Mouse (Mus musculus) heart, embryonic 13.5 days (tissue): ENCODE measurements around the gene Creb3l2. TPM values are rescaled to one million over a fixed set of nuclear protein-coding genes. Genes with fewer than 3 reads are reported as not detected.

ENCODE experiments used
- ATAC-seq: fragments of 200-750 bp; cut with Nextera tagmentation; 2 replicates; pipeline ENCODE4 v1.8.0; 2017; ENCODE audit warnings: moderate TSS enrichment; ENCODE audit not compliant: insufficient number of reproducible peaks, low FRiP score, low TSS enrichment; ENCODE audit errors: extremely low read depth
- H3K27ac ChIP-seq: fragments of 300-500 bp; sonication (generic); replicated peaks from 2 replicates; pipeline ENCODE4 v1.5.1; 2015; ENCODE audit warnings: moderate library complexity, mild to moderate bottlenecking, inconsistent platforms
- H3K27me3 ChIP-seq: fragments of 300-500 bp; sonication (generic); replicated peaks from 2 replicates; pipeline ENCODE4 v1.6.1; 2015; ENCODE audit warnings: mild to moderate bottlenecking, inconsistent platforms
- H3K36me3 ChIP-seq: fragments of 300-500 bp; sonication (generic); 2 replicates; pipeline ENCODE4 v1.6.1; 2015; ENCODE audit warnings: mild to moderate bottlenecking, inconsistent platforms
- H3K4me1 ChIP-seq: fragments of 300-500 bp; sonication (generic); 2 replicates; pipeline ENCODE4 v1.6.1; 2015; ENCODE audit warnings: inconsistent platforms
- H3K4me2 ChIP-seq: fragments of 300-500 bp; sonication (generic); 2 replicates; pipeline ENCODE4 v1.6.1; 2015; ENCODE audit warnings: inconsistent platforms, mild to moderate bottlenecking, moderate library complexity
- H3K4me3 ChIP-seq: fragments of 300-500 bp; sonication (generic); 2 replicates; pipeline ENCODE4 v1.5.1; 2015; ENCODE audit warnings: moderate library complexity, mild to moderate bottlenecking, inconsistent platforms
- H3K9ac ChIP-seq: fragments of 300-500 bp; sonication (generic); 2 replicates; pipeline ENCODE4 v1.6.1; 2015; ENCODE audit warnings: inconsistent platforms, mild to moderate bottlenecking, moderate library complexity
- H3K9me3 ChIP-seq: fragments of 300-500 bp; sonication (generic); 2 replicates; pipeline ENCODE4 v1.6.1; 2016; ENCODE audit warnings: inconsistent platforms
- WGBS: fragments of 180-500 bp; shearing (Covaris S2); methylation state at CpG from one replicate; pipeline ENCODE4 v1.1.7; 2015; ENCODE audit warnings: mixed read lengths; 5-methylcytosine and 5-hydroxymethylcytosine counted together
- polyA plus RNA-seq: library from polyadenylated mRNA; unstranded; fragments of >200 nt; fragmentation: Nextera tagmentation; extraction: Ambion mirVana; gene quantifications from 2 replicates; pipeline ENCODE4 v1.2.1, GENCODE M21; 2015

The Creb3l2 gene
- polyA plus RNA-seq, 1 experiment from 2014 or later: 30.1 TPM

DNA sequence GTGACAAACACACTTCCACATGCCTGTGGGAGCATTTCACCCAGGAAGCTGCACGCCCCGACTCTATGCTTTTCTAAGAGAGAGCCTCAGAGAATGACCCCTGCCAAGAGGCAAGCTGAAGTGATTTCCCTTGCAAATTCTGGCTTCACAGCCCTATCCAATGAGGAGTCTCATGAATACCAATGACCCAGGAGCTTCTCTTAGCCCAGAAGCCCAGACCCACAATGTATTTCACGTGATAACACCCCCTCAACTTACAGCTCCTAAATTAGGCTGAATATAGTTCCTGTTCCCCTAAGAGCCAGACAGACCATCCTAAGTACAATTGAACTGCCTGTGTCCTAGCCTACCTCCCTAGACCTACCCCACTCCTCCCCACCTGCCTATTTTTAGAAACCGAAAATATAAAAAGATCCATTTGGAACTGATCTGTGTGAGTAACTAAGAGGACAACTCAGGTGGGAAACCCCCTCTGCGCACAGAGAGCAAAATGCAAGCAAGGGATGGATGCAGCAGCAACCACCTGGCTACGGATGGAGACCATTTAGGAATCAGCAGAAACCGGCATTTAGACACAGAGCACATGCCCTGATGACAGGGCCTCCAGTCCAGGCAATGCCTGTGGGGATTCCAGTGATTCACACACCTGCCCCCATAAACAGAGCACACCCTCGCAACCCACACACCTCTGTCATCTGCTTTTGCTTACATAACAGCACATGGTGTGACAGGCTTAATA, 144.0 kb downstream of the Creb3l2 start:
- Histone ChIP-seq H3K4me1 (peaks cover 19% of the 10 kb centered on the region), H3K9ac (no peak overlapping the region), H3K27ac (no peak overlapping the region), H3K36me3 (no peaks in the 10 kb centered on the region), H3K27me3 (peaks cover 61% of the 10 kb centered on the region), H3K9me3 (no peaks in the 10 kb centered on the region), H3K4me2 (no peak overlapping the region), H3K4me3 (no peak overlapping the region)
- WGBS: 47% methylated on average over 8 of the region's 8 CpGs
- ATAC-seq: no peak

DNA sequence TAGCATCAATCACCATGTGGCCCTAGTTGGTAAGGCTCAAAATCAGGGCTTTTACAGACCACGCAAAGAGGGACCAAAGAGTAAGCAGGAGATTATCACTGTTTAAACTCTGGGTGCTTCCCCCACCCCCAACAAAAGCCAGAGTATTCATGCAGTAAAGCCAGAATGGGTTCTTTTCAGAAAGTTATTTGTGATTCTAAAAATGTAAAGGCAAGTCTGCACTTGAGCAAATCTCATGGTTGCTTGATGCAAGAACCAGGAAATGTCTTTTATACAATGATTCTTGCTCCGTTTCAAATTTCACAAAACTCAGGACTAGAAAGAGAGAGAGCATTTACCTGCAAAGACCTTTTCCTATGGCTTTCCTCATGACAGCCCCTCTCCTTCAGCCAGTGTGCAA, 149.9 kb downstream of the Creb3l2 start:
- Histone ChIP-seq H3K9me3 (no peaks in the 10 kb centered on the region), H3K4me3 (no peak overlapping the region), H3K4me1 (peaks cover 11% of the 10 kb centered on the region), H3K27me3 (peaks cover 7% of the 10 kb centered on the region), H3K36me3 (no peaks in the 10 kb centered on the region), H3K4me2 (no peak overlapping the region), H3K27ac (no peak overlapping the region), H3K9ac (no peak overlapping the region)
- WGBS: 84% methylated on average over 2 of the region's 2 CpGs
- no peak for ATAC-seq

- no peak for ATAC-seq
- WGBS: 91% methylated on average over 1 of the region's 1 CpGs
- peaks cover 13% of the 10 kb centered on the region for H3K4me1 ChIP-seq
- H3K36me3 ChIP-seq: no peaks in the 10 kb centered on the region
- H3K9me3 ChIP-seq: no peaks in the 10 kb centered on the region
- no peak overlapping the region for H3K9ac ChIP-seq
- H3K27ac ChIP-seq: no peak overlapping the region
- H3K4me3 ChIP-seq: no peak overlapping the region
- H3K4me2 ChIP-seq: no peak overlapping the region
- H3K27me3 ChIP-seq: peaks cover 3% of the 10 kb centered on the region; the same call in 1 of the 2 replicates
These were observed 150.8 kb downstream of the Creb3l2 start for GRCm38 (mm10) chr6:37291171-37291570.

- no peak for ATAC-seq
- Histone ChIP-seq H3K36me3 (no peaks in the 10 kb centered on the region), H3K4me1 (peaks cover 13% of the 10 kb centered on the region), H3K9me3 (no peaks in the 10 kb centered on the region), H3K27me3 (no peaks in the 10 kb centered on the region), H3K9ac (no peak overlapping the region), H3K4me3 (no peak overlapping the region), H3K4me2 (no peak overlapping the region), H3K27ac (no peak overlapping the region)
- WGBS: 91% methylated on average over 3 of the region's 3 CpGs
These were observed 151.3 kb downstream of the Creb3l2 start for GRCm38 (mm10) chr6:37290691-37291090.

DNA sequence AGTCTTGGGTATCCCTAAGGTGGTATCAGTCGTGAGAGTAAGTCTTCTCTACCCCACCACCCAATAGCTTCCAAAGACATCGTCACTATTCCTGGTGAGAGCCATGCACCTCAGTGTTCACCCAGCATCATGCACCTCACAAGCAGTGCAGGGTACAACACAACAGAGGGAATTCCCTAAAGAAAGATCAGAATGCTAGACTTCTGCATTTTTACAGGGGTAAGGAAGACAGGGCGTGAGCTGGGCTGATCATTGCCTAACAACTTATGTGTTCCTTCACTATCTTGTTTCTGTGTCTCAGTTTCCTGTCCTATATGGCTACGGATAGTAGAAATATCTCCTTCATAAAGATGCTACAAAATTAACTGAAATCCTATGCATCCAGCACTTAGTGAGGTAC, 155.8 kb downstream of the Creb3l2 start:
- H3K4me1 ChIP-seq: peaks cover 38% of the 10 kb centered on the region
- no peaks in the 10 kb centered on the region for H3K27me3 ChIP-seq
- H3K27ac ChIP-seq: no peak overlapping the region
- 80% methylated on average over 4 of the region's 4 CpGs for WGBS
- no peaks in the 10 kb centered on the region for H3K36me3 ChIP-seq
- H3K9me3 ChIP-seq: no peaks in the 10 kb centered on the region
- no peak overlapping the region for H3K4me2 ChIP-seq
- ATAC-seq: no peak
- no peak overlapping the region for H3K4me3 ChIP-seq
- H3K9ac ChIP-seq: no peak overlapping the region

GRCm38 (mm10) chr6:37284879-37285278, 157.1 kb downstream of the Creb3l2 start:
- Histone ChIP-seq H3K27ac (no peak overlapping the region), H3K9ac (no peak overlapping the region), H3K9me3 (no peaks in the 10 kb centered on the region), H3K36me3 (no peaks in the 10 kb centered on the region), H3K27me3 (no peaks in the 10 kb centered on the region), H3K4me2 (no peak overlapping the region), H3K4me3 (no peak overlapping the region), H3K4me1 (peaks cover 38% of the 10 kb centered on the region)
- ATAC-seq: no peak
- 88% methylated on average over 9 of the region's 9 CpGs for WGBS

DNA sequence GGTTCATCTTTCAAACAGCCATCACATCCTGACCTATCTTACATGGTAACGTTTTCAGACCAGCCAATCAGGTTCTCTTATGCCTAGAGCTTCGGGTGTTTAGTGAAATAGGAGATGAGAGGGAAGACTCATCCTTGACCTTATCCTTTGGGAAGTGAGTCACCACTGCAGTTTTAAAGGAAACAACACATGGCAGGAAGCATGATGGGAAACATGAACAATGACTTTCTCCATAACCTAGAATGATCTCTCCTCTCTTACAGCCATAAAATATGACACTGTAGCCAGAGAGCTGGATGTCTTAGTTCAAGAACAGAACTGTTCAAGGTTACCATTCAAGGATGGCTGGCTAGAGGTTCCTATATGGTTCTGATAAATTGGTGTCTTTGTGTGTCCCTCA, 158.6 kb downstream of the Creb3l2 start:
- ATAC-seq: no peak
- Histone ChIP-seq H3K4me3 (no peak overlapping the region), H3K36me3 (no peaks in the 10 kb centered on the region), H3K9me3 (no peaks in the 10 kb centered on the region), H3K4me2 (no peak overlapping the region), H3K4me1 (peaks cover 36% of the 10 kb centered on the region), H3K27ac (peak overlapping the region; percentile 28; the same call in 1 of the 2 replicates), H3K27me3 (no peaks in the 10 kb centered on the region), H3K9ac (no peak overlapping the region)
- 32% methylated on average over 2 of the region's 2 CpGs for WGBS

GRCm38 (mm10) chr6:37282659-37283058, 159.3 kb downstream of the Creb3l2 start:
- H3K9me3 ChIP-seq: no peaks in the 10 kb centered on the region
- 0% methylated on average over 1 of the region's 1 CpGs for WGBS
- H3K36me3 ChIP-seq: no peaks in the 10 kb centered on the region
- no peak overlapping the region for H3K9ac ChIP-seq
- ATAC-seq: no peak
- no peak overlapping the region for H3K4me2 ChIP-seq
- H3K4me3 ChIP-seq: no peak overlapping the region
- H3K4me1 ChIP-seq: peaks cover 36% of the 10 kb centered on the region
- H3K27me3 ChIP-seq: no peaks in the 10 kb centered on the region
- H3K27ac ChIP-seq: peak overlapping the region; percentile 57

Other genes with a start within 250 kb of the Creb3l2 start
- 0.51 and 0.63 TPM in 2 replicates for gene Dgki, start 142.0 kb downstream of the Creb3l2 start, polyA plus RNA-seq
- gene Akr1d1, start 88.0 kb upstream of the Creb3l2 start, polyA plus RNA-seq: not detected in 2 replicates